Mouse (Mus musculus) heart, adult 9 months (tissue): ENCODE data around the gene Tnc.
"Not testable (repeated sequence)": the region's sequence is repeated elsewhere in the genome, so short reads cannot be mapped to it uniquely, and the experiment has no call there.

Experiments
- DNase-seq, 2 experiments: peaks; one replicate each; pipeline ENCODE4 v3.0.0; 2022; ENCODE audit warnings: low spot score in 2 of 2

Gene Tnc

DNA sequence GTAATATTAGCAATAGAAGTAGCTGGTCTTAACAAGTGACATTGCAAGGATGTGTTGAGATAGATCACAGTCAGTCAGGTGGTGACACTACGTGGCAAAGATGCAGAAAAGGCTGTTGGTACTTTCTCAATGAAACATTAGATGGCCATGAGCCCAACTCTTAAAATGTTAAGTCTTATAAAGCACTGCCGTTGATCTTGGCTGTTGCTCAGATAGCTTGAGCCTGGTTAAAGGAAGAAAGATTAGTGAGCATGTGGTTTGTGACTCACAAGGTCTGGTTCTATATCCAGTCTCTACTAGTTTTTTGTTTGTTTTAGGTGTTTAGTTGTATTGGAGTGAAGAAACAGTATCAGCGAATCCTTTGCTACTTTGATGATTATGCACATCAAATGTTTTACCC, 76.9 kb downstream of the Tnc start:
- no peak for DNase-seq

DNA sequence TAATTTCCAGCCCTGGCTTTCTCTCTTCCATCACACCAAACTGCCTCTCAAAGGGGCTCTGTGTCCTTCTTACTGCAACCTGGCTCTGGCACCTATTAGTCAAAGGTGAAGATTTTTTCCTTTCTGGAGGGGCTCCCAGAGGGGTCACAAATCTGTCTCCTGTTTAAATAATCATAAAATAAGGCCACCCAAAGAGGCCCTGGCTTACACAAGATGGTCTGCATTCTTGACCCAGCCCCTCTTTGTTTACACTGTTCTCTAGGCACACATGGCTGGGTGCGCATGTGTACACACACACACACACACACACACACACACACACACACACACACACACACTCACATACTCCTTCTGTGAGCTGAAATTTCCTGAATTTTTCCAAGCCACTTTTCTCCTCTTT, 83.4 kb downstream of the Tnc start:
- DNase-seq, result no peak

DNA sequence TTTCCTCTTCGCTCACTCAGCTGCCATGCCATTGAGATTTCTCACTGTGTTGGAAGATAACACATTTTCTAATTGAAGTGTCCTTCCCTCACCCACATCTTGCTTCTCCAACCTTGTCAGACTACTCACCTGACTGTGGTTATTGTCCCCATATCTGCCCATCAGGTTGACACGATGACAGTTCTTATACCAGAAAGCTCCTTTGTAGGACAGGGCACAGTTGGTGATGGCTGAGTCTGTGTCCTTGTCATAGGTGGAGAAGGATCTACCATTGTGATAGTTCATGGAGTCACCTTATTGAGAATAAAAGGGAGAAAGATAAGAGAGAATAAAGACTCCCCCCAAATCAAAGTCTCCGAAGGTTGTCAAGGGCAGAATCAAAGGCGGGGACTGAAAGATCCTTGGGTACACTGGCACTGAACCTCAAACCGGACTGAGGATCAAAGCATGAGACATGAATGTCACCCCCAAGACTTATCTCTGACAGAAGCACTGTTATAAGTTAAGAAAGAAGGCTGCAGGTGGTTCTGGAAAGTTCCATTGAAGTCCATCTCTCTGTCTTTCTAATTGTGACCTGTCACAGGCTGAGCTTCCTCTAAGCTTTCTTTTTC, 84.9 kb downstream of the Tnc start:
- DNase-seq, result no peak

DNA sequence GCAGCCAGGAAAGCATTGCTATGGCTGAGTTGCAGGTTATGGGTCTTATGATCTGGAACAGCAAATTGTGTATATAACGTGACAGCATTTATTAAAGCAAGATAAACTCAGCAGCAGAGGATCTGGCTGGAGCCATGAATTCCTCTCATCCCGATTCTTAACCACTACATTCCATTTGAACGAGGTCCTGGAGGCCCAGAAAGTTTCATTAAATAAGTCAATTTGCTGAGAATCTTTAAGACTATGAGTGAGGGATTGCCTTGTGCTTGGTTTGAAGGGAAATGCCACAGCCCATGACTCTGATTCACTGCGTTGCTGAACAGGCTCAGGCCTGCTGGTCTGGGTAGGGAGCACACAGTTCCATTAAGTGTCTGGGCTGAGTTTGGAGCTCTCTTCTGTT, 88.2 kb downstream of the Tnc start:
- no peak for DNase-seq

DNA sequence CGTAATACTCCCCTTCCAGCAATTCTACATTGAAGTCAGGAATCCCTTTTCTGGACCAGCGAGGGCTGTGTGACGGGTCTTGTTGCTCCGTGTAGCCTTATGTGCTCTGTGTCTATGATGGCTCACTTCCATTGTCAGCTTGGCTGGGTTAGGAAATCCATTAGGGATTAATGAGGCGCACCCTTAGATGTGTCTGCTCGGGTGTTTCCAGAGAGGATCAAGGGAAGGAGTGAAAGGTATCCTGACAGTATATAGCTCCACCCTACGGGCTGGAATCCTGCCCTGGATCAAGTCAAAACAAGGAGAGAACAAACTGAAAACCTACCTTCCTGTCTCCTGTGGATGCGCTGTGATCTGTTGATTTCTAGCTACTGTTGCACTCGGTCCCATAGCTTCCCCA, 96.8 kb downstream of the Tnc start:
- no peak for DNase-seq

DNA sequence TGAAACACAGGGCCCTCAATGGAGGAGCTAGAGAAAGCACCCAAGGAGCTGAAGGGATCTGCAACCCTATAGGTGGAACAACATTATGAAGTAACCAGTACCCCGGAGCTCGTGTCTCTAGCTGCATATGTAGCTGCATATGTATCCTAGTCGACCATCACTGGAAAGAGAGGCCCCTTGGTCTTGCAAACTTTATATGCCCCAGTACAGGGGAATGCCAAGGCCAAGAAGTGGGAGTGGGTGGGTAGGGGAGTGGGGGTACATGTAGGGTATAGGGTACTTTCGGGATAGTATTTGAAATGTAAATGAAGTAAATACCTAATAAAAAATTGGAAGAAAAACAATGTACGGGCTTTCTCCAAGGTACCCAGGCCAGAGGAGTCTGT, 98.1 kb downstream of the Tnc start:
- not testable (repeated sequence) for DNase-seq

DNA sequence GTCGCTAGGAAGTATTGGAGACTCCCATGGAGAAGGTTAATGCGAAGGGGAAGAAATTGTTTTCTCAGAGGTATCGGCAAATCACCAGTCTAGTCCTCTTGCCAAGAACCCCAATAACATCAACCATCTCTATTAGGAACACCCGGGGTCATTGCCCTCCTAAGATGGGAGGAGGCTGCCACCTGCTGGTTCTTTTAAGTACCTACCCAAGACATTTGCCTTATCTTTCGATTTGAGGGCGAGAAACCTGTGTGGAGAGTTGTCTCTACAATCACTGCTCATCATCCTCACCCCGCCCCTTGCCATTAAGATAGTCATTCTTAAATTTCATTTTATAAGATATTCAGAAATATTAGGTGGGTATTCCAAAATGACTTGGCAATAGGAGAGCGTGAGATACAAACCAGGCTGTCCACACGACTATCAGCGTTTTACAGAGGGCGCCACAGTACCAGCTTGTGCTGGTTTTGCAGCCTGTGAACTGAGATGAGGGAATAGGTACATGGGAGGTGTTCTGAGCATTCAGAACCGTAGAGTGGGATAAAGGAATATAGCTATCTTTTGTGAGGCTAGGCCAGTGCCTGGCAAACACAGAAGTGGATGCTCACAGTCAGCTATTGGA, 98.6 kb downstream of the Tnc start:
- DNase-seq, result peak; percentile 48 to 50

DNA sequence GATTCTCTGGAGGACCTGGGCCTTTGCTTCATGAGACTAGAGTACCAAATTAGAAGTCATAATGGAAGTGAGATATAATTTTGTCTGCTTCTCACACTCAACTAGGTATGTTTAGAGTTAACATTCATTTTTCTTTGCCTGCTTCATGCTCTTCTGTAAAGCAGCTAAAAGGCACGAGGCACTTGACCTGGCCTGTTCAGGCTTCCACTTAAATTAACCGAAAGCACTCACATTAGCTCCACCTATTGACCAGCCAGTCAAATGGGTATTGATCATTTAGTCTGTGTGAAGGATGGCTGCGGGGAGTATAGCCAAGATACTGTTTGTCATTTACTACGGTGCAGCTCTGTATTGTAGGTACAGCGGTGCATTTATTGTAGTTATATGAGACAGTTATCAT, 103.0 kb downstream of the Tnc start:
- DNase-seq, result no peak

DNA sequence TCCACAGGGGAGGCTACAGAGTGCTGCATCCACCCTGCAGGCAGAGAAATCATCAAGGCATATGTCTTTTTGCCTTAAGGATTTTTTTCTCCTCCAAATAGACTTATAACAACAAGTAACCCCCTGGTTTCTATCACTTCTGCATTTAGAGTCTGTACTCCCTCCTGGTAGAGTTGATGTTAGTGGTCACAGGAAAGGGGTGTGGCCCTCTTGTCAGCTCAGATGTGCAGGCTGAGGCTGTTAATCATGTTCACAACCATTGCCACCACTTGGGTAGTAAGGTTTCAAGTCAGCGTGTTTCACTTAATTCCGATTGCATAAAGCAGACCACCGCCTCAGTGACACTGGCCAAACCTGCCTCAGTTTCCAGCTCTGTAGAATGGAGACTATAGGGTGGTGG, 103.9 kb downstream of the Tnc start:
- DNase-seq, result no peak

DNA sequence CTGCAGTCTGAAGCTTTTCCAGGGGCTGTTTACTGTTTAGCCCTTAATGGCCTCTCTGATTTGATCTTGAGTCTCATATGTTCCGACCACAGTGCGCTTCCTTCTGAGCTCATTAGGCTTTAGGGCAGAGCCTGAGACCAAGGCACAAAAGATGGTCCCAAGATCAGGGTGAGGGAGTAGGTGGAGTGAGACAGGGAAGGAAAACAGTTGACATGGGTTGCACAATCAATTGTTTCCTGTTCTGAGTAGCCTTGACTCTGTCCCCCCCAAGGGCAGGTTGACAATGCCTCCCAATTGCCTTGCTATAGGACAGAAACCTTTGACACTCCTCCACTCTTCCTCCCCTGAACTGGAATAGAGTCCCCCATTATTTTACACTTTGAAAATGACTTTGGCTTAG, 105.4 kb downstream of the Tnc start:
- no peak for DNase-seq

DNA sequence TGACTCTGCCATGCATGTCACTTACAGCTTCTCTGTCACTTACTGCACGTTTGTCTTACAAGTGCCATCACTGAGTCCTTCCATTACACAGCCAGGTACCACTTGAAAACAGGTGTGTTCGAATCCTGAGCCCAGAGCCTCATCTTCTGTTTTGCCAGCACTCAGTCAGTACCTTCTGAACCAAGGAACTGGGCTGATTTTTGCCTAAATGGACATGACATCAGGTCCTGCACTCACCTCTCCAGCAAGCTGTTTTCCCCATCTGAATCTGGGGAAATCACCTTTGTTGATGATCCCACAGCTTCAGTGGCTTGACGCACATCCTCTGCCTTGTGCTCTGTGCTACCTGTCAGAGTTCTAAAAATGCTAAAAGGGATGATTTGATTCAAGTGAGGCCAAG, 107.4 kb downstream of the Tnc start:
- DNase-seq, result no peak

DNA sequence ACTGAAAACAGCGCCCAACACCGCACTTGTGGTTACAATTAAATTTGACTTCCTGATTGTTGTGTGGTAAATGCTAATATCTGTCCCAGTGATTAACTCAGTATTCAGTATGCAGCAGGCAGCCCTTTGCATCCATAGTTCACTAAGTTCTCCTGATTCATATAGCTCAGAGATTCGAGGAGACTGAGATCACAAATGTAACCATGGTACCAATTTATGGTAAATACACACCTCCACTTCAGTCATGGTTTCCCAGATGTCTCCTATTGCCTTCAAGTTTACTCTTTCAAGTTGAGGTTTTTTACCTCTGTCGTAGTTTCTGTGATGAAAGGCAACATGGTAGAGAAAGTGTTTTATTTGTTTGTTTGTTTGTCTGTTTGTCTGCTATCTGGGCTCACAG, 110.9 kb downstream of the Tnc start:
- DNase-seq, result no peak

DNA sequence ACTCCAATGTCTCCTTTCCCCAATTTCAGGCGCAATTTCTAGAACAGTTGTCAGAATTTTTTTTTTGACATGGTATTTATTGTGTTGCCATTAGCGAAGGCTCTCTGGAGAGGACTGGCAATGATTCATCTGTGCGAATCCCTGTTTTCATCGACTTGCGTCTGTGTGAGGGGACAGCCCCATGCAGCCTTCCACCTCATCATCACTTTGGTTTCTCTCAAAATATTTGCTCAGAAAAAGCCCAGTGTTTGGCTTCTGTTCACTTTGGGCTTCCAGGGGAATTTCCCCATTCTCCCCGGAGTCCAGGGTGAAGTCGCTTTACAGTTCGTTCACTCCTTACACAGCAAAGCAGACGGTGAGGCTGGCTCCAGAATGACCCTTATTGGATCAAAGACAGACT, 111.5 kb downstream of the Tnc start:
- DNase-seq, result no peak

DNA sequence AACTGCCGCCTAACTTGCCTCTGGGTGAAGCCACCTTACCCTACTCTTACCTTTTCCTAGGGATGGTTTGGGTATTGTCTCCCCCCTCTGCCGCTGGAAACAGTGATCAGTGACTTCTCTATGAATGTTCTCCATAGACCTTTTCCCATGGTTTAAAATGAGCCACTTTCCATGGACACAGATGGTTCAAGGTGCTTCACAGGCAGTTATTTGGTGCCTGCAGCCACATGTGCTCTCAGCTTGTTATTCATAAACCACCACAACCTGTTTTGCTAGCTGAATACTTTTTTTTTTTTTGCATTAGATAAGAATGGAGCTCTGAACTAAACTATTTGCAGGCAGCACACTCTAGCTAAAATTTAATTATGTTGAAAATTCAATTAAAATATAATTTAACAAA, 116.0 kb downstream of the Tnc start:
- no peak for DNase-seq

DNA sequence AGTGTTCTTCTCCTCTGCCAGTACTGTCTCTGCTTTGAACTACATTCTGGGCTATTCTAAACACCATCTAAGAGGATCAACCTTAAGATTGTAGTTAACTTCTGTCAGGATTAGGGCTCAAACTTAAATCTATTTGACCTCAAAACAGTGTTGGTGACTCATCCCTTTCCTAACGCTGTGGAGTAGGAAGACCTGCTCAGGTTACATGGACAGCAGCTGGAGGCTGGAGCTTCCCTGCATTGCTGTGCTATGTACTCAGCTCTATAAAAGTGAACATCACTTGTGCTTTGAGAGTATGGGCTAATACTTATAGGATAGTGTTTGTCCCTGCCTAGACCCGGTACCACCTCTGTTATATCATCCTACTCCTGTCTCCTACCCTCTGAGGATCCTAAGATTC, 117.3 kb downstream of the Tnc start:
- no peak for DNase-seq

DNA sequence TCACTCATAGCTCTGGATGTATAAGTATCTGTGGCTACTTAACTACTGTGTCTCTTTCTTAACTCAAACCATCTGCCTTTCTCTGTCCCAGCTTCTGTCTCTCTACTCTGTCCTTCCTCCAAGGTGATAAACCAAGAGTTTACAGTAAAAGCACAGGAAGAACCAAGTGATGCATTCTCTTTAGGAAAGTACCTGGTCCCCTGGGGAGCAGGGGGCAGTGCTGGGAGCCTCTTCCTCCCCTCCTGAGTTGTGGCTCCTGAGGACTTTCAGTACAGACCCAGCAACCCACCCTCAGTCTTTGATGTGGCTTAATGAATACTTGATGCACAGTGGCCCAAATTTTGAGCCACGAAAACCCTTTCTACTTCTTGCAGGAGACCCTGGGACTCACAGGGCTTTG, 118.6 kb downstream of the Tnc start:
- DNase-seq, result no peak

DNA sequence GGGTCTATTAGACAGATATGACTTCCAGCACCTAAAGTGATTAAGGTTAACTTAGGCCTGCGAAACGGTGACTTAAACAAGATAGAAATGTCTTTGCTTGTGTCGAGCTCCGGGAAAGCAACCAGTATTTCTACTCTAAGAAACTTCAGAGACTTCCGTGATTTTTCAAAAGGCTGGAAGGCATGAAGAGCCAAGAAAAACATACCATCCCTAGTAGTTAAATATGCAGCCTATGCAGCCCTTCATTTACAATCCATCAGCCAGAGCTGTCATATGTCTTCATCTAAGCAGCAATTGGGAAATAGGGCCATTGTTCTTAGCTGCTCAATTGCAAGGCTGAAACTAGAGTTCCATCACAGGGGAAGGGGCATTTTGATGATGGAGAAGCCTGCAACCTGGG, 129.6 kb downstream of the Tnc start:
- DNase-seq, result no peak

DNA sequence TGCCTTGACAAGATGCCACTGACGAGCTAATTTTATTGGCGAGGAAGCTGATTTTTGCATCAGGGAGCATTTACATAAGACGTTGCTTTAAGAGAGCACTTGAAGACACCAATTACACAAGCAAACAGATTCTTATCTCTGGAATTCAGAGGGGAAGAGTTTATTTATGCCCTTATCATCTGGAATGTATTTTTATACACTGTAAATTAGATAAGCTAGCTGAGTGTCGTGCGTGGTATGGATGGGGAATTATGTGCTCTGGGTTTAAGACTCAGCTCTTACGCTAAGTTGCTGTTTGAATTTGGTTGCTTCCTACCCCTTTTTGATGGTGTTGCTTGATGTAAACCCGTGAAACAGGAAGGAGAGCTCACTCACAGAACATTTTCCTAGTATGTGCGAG, 130.1 kb downstream of the Tnc start:
- DNase-seq, result no peak

DNA sequence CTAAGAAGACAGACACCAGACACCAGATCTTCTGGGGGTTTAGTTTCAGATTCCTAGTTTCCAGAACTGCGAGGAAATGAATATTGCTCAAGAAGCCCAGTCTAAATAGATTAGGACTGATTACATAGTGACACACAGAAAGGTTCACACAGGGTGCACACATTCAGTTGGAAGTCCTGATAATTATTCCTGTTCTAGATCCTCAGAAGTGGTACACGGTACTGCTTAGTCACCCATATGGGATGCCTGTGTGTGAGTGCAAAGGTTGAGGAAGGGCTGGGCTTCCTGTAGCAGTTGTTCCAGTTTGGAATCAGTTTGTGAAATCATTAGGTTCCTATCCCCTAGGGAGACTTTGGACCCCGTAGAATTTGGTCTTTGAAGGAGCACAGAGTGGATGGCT, 130.5 kb downstream of the Tnc start:
- no peak for DNase-seq
